Mouse (Mus musculus) liver, postnatal 0 days (tissue): ENCODE measurements around the gene S100a1.

ENCODE experiments used
- CTCF ChIP-seq: sonication (generic); IDR thresholded peaks from 2 replicates; pipeline ENCODE4 v1.5.1; 2016; ENCODE audit warnings: antibody characterized with exemption, low read depth
- EP300 ChIP-seq: IDR thresholded peaks from 2 replicates; pipeline ENCODE4 v1.6.1; 2016; ENCODE audit warnings: antibody characterized with exemption, low read depth, mild to moderate bottlenecking

- TF ChIP-seq CTCF: no peak
- no peak for TF ChIP-seq EP300
Observed at GRCm38 (mm10) chr3:90527291-90527873, 13.2 kb upstream of the S100a1 start.
